ENCODE assay signal across 17 mouse cellular contexts in genomic region chr1:136927428-136927827, GRCm38 (mm10). TPM values are rescaled to one million over a fixed set of nuclear protein-coding genes. Genes with fewer than 3 reads are reported as not detected.
DNase-seq lines count a peak whose midpoint lies in the region; ATAC-seq and TF ChIP-seq lines count a peak whose summit lies in the region.
"Had no signal": no experiment of that assay in that cellular context is flagged by ENCODE, and none has a peak within 500 bp of the region (broad histone marks: within the 10 kb centered on the region; RNA-seq: fewer than 3 reads in every experiment).

No protein-coding gene starts in this region.

- no peak for DNase-seq in heart, adult 2 months
- no peak for DNase-seq in heart, postnatal 4 days
- peak; percentile 57 for DNase-seq in liver, adult 2 months (ENCODE audit: extremely low read depth, low read depth, low spot score)
- no peak for DNase-seq in layer of hippocampus, adult 8-10 months (ENCODE audit: low spot score in 2 of 2)
- DNase-seq: adrenal gland, adult 8-10 months; adrenal gland, postnatal 36 days; cerebellum, adult 2 months; cerebellum, postnatal 10 days; gastrocnemius, postnatal 36 days; heart, adult 11 months had no signal

- no peak overlapping the region for H3ac ChIP-seq in myocyte (ENCODE audit: control insufficient read depth, insufficient read length)

- no peak for TF ChIP-seq EP300 in heart, adult 2 months (IDR thresholded peaks at IDR 0.05; ENCODE audit: insufficient read depth, low read depth, low read length)

- TF ChIP-seq POLR2A in heart, adult 2 months (IDR thresholded peaks at IDR 0.05; ENCODE audit: insufficient read depth, low read depth, low read length) = no peak
- TF ChIP-seq POLR2A in liver, adult 2 months (IDR thresholded peaks at IDR 0.05; ENCODE audit: extremely low read depth, insufficient read depth, low read length) = no peak
- no peak for TF ChIP-seq POLR2A in myocyte (IDR thresholded peaks at IDR 0.05; ENCODE audit: insufficient read length, low read depth)

- no peaks in the 10 kb centered on the region for H3K36me3 ChIP-seq in heart, adult 2 months (ENCODE audit: control insufficient read depth, insufficient read depth, low read length)
- peaks cover 5% of the 10 kb centered on the region for H3K36me3 ChIP-seq in liver, adult 2 months (ENCODE audit: control insufficient read depth, insufficient read depth, low read length)
- no peaks in the 10 kb centered on the region for H3K36me3 ChIP-seq in liver, embryonic 12.5 days
- H3K36me3 ChIP-seq in embryonic facial prominence, embryonic 15.5 days = no peaks in the 10 kb centered on the region
- H3K36me3 ChIP-seq in myocyte (ENCODE audit: control insufficient read depth, insufficient read depth) = no peaks in the 10 kb centered on the region
- H3K36me3 ChIP-seq: hindbrain, embryonic 12.5 days had no signal

- no peak overlapping the region for H3K27ac ChIP-seq in heart, adult 2 months
- H3K27ac ChIP-seq in liver, adult 2 months (replicated peaks; ENCODE audit: insufficient read depth, low read depth, low read length) = peak overlapping the region; percentile 8; the same call in 1 of the 2 replicates
- H3K27ac ChIP-seq in liver, embryonic 12.5 days = no peak overlapping the region
- no peak overlapping the region for H3K27ac ChIP-seq in embryonic facial prominence, embryonic 15.5 days (replicated peaks)
- H3K27ac ChIP-seq: hindbrain, embryonic 12.5 days had no signal

- TF ChIP-seq CTCF in heart, adult 2 months (IDR thresholded peaks at IDR 0.05) = peak; percentile 15; the same call in 1 of the 2 replicates
- TF ChIP-seq CTCF in liver, adult 2 months (IDR thresholded peaks at IDR 0.05; ENCODE audit: low read depth, low read length) = no peak

- no peaks in the 10 kb centered on the region for H3K79me2 ChIP-seq in heart, adult 2 months (replicated peaks; ENCODE audit: control insufficient read depth, insufficient read depth, low read length)
- H3K79me2 ChIP-seq in liver, adult 2 months (ENCODE audit: control insufficient read depth, insufficient read depth, low read length) = peaks cover 42% of the 10 kb centered on the region
- no peaks in the 10 kb centered on the region for H3K79me2 ChIP-seq in myocyte (ENCODE audit: control insufficient read depth, insufficient read depth)

- H3K9me3 ChIP-seq in liver, embryonic 12.5 days (replicated peaks) = no peaks in the 10 kb centered on the region
- H3K9me3 ChIP-seq in embryonic facial prominence, embryonic 15.5 days (replicated peaks) = no peaks in the 10 kb centered on the region
- H3K9me3 ChIP-seq: hindbrain, embryonic 12.5 days had no signal

- no peak overlapping the region for H3K9ac ChIP-seq in heart, adult 2 months (ENCODE audit: low read depth, low read length)
- H3K9ac ChIP-seq in liver, adult 2 months (ENCODE audit: low read depth, low read length) = no peak overlapping the region
- H3K9ac ChIP-seq in liver, embryonic 12.5 days = no peak overlapping the region
- no peak overlapping the region for H3K9ac ChIP-seq in embryonic facial prominence, embryonic 15.5 days
- H3K9ac ChIP-seq: hindbrain, embryonic 12.5 days had no signal

- no peak for ATAC-seq in liver, embryonic 12.5 days
- ATAC-seq in embryonic facial prominence, embryonic 15.5 days (ENCODE audit: insufficient number of reproducible peaks, low FRiP score, low TSS enrichment, low read depth) = 0 out of 2 replicates have a peak, but pooled peaks have one; percentile 24
- ATAC-seq: forebrain, embryonic 14.5 days; inflammation-experienced regulatory T-cells, adult 6 months had no signal

- H3K4me1 ChIP-seq in heart, adult 2 months (ENCODE audit: control insufficient read depth, insufficient read depth, low read length) = no peaks in the 10 kb centered on the region
- peaks cover 51% of the 10 kb centered on the region for H3K4me1 ChIP-seq in liver, adult 2 months (ENCODE audit: control insufficient read depth, insufficient read depth, low read length)
- 0 out of 2 replicates have a peak, but pooled peaks cover 5% of the 10 kb centered on the region for H3K4me1 ChIP-seq in liver, embryonic 12.5 days
- H3K4me1 ChIP-seq in embryonic facial prominence, embryonic 15.5 days = no peaks in the 10 kb centered on the region
- H3K4me1 ChIP-seq: hindbrain, embryonic 12.5 days had no signal

- 49% methylated on average over 9 of the region's 9 CpGs for WGBS in heart, adult 2 months
- WGBS in liver, adult 2 months = 34% methylated on average over 9 of the region's 9 CpGs
- WGBS in liver, embryonic 12.5 days (ENCODE audit: insufficient replicate concordance) = 51% methylated on average over 9 of the region's 9 CpGs
- 48% methylated on average over 9 of the region's 9 CpGs for WGBS in embryonic facial prominence, embryonic 15.5 days

- intact Hi-C loops in heart, adult 2 months (cut with DNase I) = no loop called here

- no peak overlapping the region for H3K4me3 ChIP-seq in heart, adult 2 months
- H3K4me3 ChIP-seq in liver, adult 2 months (ENCODE audit: insufficient read depth, low read depth, low read length) = no peak overlapping the region
- no peak overlapping the region for H3K4me3 ChIP-seq in liver, embryonic 12.5 days
- H3K4me3 ChIP-seq in embryonic facial prominence, embryonic 15.5 days (replicated peaks) = no peak overlapping the region
- H3K4me3 ChIP-seq in myocyte = no peak overlapping the region
- H3K4me3 ChIP-seq: hindbrain, embryonic 12.5 days had no signal

- H3K4me2 ChIP-seq in liver, embryonic 12.5 days = no peak overlapping the region
- no peak overlapping the region for H3K4me2 ChIP-seq in embryonic facial prominence, embryonic 15.5 days (replicated peaks)
- H3K4me2 ChIP-seq in myocyte (ENCODE audit: low read depth) = no peak overlapping the region
- H3K4me2 ChIP-seq: heart, embryonic 11.5 days; hindbrain, embryonic 12.5 days had no signal

- H3K27me3 ChIP-seq in heart, adult 2 months (ENCODE audit: control insufficient read depth, insufficient read depth, low read length) = no peaks in the 10 kb centered on the region
- H3K27me3 ChIP-seq in liver, adult 2 months (ENCODE audit: control insufficient read depth, insufficient read depth, low read length) = no peaks in the 10 kb centered on the region
- H3K27me3 ChIP-seq in liver, embryonic 12.5 days (replicated peaks) = no peaks in the 10 kb centered on the region
- no peaks in the 10 kb centered on the region for H3K27me3 ChIP-seq in embryonic facial prominence, embryonic 15.5 days
- H3K27me3 ChIP-seq in myocyte (ENCODE audit: control insufficient read depth, insufficient read depth, insufficient read length) = no peaks in the 10 kb centered on the region
- H3K27me3 ChIP-seq: hindbrain, embryonic 12.5 days had no signal

TF ChIP-seq in myocyte, 11 proteins besides CTCF, POLR2A, EP300 and RAD21:
- TF ChIP-seq MYOG (IDR thresholded peaks at IDR 0.05; ENCODE audit: control insufficient read depth in 1 of 3, insufficient read depth in 1 of 3, insufficient read length in 2 of 3, low read depth in 2 of 3) (peak in 1 of 3 experiments; percentile 85), E2F4 (IDR thresholded peaks at IDR 0.05; ENCODE audit: insufficient read depth) (no peak), POLR2AphosphoS2 (IDR thresholded peaks at IDR 0.05; ENCODE audit: insufficient read length, low read depth) (no peak), CEBPB (IDR thresholded peaks at IDR 0.05; ENCODE audit: insufficient read depth, poor library complexity, severe bottlenecking) (no peak), TCF12 (IDR thresholded peaks at IDR 0.05; ENCODE audit: insufficient read depth, poor library complexity, severe bottlenecking) (peak; percentile 69), REST (IDR thresholded peaks at IDR 0.05; ENCODE audit: insufficient read depth, insufficient read length) (no peak), SRF (IDR thresholded peaks at IDR 0.05; ENCODE audit: control insufficient read depth, insufficient read length, low read depth) (no peak), USF1 (IDR thresholded peaks at IDR 0.05; ENCODE audit: low read depth) (no peak), MYOD1 (IDR thresholded peaks at IDR 0.05; ENCODE audit: control insufficient read depth in 1 of 3, insufficient read length in 2 of 3, low read depth in 2 of 3) (peak; percentile 23 to 66 (median 37)), MAX (IDR thresholded peaks at IDR 0.05; ENCODE audit: low read depth) (no peak), TCF3 (IDR thresholded peaks at IDR 0.05; ENCODE audit: insufficient read length, low read depth) (no peak)

RNA-seq across cellular contexts. Expression of gene Nr5a2, which starts 32.8 kb away (rescaled TPM):
- total RNA-seq in heart, adult 2 months (2021) = under 1 TPM; 0.18 to 0.60 TPM
- 0.47 and 0.80 TPM in 2 replicates for polyA plus RNA-seq in heart, adult 2 months (2012; rRNA removed)
- total RNA-seq in heart, postnatal 4 days (2021) = 1 to 10 TPM; 2.4 to 3.0 TPM
- 37.7 and 41.5 TPM in 2 replicates for total RNA-seq in liver, adult 2 months (2014; rRNA removed)
- 21.4 and 24.0 TPM in 2 replicates for polyA plus RNA-seq in liver, adult 2 months (2012; rRNA removed)
- polyA plus RNA-seq in liver, embryonic 12.5 days (2016; fragmentation: Nextera tagmentation; extraction: Ambion mirVana) = 3.0 and 4.0 TPM in 2 replicates
- 0.63 and 1.1 TPM in 2 replicates for polyA plus RNA-seq in embryonic facial prominence, embryonic 15.5 days (2015; fragmentation: Nextera tagmentation; extraction: Ambion mirVana)
- not detected for polyA plus RNA-seq in myocyte (2012; fragmentation: generic; extraction: Trizol)
- not detected for total RNA-seq in layer of hippocampus, adult 8-10 months (2022)
- polyA plus RNA-seq: inflammation-experienced regulatory T-cells, adult 6 months had no signal
